Comparison of ENCODE assay signal across 8 mouse cellular contexts in the genomic region with DNA sequence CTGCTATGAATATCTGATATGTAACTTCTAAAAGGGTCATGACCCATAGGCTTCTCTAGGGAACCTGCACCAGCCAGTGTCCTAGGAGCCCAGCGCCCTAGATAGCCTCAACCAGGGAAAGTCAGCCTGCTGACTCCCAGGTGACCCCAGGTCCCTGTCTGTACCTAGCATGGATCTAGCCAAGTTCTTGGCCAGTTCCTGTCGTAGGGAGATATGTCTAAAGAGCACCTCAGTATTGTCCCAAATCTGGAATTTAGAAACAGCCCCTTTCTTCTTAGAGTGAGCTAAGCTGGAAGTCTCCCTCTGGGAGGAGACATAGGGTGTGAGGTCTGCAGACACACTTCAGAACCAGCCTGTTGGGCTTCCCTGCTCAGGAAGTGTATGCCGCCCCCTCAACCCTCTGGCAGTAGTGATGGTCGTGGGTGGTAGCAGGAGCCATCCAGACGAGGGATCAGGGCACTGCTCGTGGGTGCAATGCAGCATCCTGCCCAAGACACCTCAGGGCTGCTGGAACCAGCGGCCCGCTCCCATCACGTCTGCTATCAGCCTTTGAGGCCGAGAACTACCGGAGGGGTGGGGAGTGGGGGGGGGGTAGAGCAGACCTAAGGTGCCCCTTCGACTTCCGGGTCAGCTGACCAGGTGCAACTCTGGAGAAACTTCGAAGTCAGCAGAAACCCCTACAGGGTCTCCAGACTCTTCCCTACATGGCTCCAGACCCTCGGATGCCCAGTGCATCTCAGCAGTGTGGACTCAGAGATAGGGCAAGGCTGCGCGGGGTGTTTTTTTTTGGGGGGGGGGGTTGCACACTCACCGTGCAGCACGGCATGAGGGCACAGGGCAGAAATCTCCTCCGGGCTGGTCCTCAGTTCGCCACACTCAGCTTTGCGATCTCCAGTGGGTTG. TPM values are rescaled to one million over a fixed set of nuclear protein-coding genes. Genes with fewer than 3 reads are reported as not detected.
DNase-seq lines count a peak whose midpoint lies in the region; ATAC-seq and TF ChIP-seq lines count a peak whose summit lies in the region.

Osbpl5 (minus strand) TSS at position 861 of the 902 bp plus-strand sequence.

- peak; percentile 16 for DNase-seq in embryo, embryonic 11 days
- DNase-seq in embryo, embryonic 10.5 days (ENCODE audit: low spot score): no peak
- DNase-seq in CH12.LX (ENCODE audit: extremely low read depth): no peak
- DNase-seq in forebrain, embryonic 10.5 days (ENCODE audit: extremely low spot score, low spot score): no peak
- no peak for DNase-seq in heart, postnatal 36 days
- DNase-seq in limb, embryonic 11.5 days (ENCODE audit: low spot score): no peak
- peak; percentile 9 for DNase-seq in splenic B cell, adult 2 months (ENCODE audit: low read depth, low spot score)
- no peak for DNase-seq in urinary bladder, postnatal 14 days (ENCODE audit: low spot score)

- dilution Hi-C loops in CH12.LX (cut with MboI; ENCODE audit: extremely low pct_ligation_motif_present, extremely low pct_unique_long_range_greater_than_20kb, low sequenced_read_pairs): no loop called here

- intact Hi-C loops in heart, postnatal 36 days (cut with DNase I): loop anchor here (10.0 kb wide), 1 partner anchor 602 kb away; no protein-coding TSS in a partner anchor

- TF ChIP-seq CTCF in CH12.LX (conservative IDR thresholded peaks at IDR 0.05 in 1 of 2, IDR thresholded peaks at IDR 0.05 in 1 of 2; ENCODE audit: low read depth in 2 of 2, low read length in 2 of 2): no peak

- H3K4me1 ChIP-seq in CH12.LX (ENCODE audit: control insufficient read depth in 1 of 2, insufficient read depth in 2 of 2): peaks cover 6 to 10% of the 10 kb centered on the region in 2 experiments; a peak in 3 of 4 replicates
- H3K4me1 ChIP-seq in forebrain, embryonic 10.5 days: peaks cover 17% of the 10 kb centered on the region
- H3K4me1 ChIP-seq in limb, embryonic 11.5 days (ENCODE audit: control insufficient read depth, insufficient read depth, low read length): no peaks in the 10 kb centered on the region

- no peaks in the 10 kb centered on the region for H3K9me3 ChIP-seq in CH12.LX (replicated peaks; ENCODE audit: low read length)
- no peaks in the 10 kb centered on the region for H3K9me3 ChIP-seq in forebrain, embryonic 10.5 days
- no peaks in the 10 kb centered on the region for H3K9me3 ChIP-seq in limb, embryonic 11.5 days (ENCODE audit: control insufficient read depth, low read length)

- no peak for TF ChIP-seq EP300 in CH12.LX (IDR thresholded peaks at IDR 0.05; ENCODE audit: low read length)

- H3K4me3 ChIP-seq in CH12.LX (replicated peaks in 1 of 3; ENCODE audit: low read depth in 2 of 3, low read length in 2 of 3, poor library complexity in 1 of 3): peak within 1 kb of the TSS in 2 of 3 experiments; percentile 46 to 47
- peak within 1 kb of the TSS; percentile 51 for H3K4me3 ChIP-seq in forebrain, embryonic 10.5 days
- H3K4me3 ChIP-seq in limb, embryonic 11.5 days (ENCODE audit: low read depth, low read length): peak within 1 kb of the TSS; percentile 22

- peaks cover 63% of the 10 kb centered on the region for H3K27me3 ChIP-seq in CH12.LX (replicated peaks)
- peaks cover 74% of the 10 kb centered on the region for H3K27me3 ChIP-seq in forebrain, embryonic 10.5 days (ENCODE audit: poor library complexity, severe bottlenecking)
- peaks cover 6% of the 10 kb centered on the region; the same call in 1 of the 2 replicates for H3K27me3 ChIP-seq in limb, embryonic 11.5 days (ENCODE audit: control insufficient read depth, insufficient read depth, low read length)
- no peaks in the 10 kb centered on the region for H3K27me3 ChIP-seq in splenic B cell, adult 2 months (ENCODE audit: control insufficient read depth, insufficient read depth, low read length, poor library complexity, severe bottlenecking)

- peak within 1 kb of the TSS; percentile 18; the same call in 1 of the 2 replicates for H3K9ac ChIP-seq in CH12.LX (ENCODE audit: insufficient read depth, low read depth)
- peak within 1 kb of the TSS; percentile 43; the same call in 1 of the 2 replicates for H3K9ac ChIP-seq in limb, embryonic 11.5 days (ENCODE audit: low read length)

- H3K36me3 ChIP-seq in CH12.LX (replicated peaks in 1 of 2; ENCODE audit: control insufficient read depth in 1 of 2, insufficient read depth in 1 of 2, low read length in 1 of 2): no peaks in the 10 kb centered on the region
- no peaks in the 10 kb centered on the region for H3K36me3 ChIP-seq in forebrain, embryonic 10.5 days (replicated peaks)
- no peaks in the 10 kb centered on the region for H3K36me3 ChIP-seq in limb, embryonic 11.5 days (ENCODE audit: control insufficient read depth, insufficient read depth, low read length)
- no peaks in the 10 kb centered on the region for H3K36me3 ChIP-seq in splenic B cell, adult 2 months (ENCODE audit: control insufficient read depth, insufficient read depth, low read length, poor library complexity, severe bottlenecking)

- no peak for TF ChIP-seq RAD21 in CH12.LX (IDR thresholded peaks at IDR 0.05; ENCODE audit: low read depth, low read length)

- ATAC-seq in limb, embryonic 11.5 days (ENCODE audit: insufficient number of reproducible peaks, low FRiP score, low TSS enrichment, low read depth): peak; percentile 18; the same call in 1 of the 2 replicates

- no peaks in the 10 kb centered on the region for H3K79me2 ChIP-seq in CH12.LX (replicated peaks; ENCODE audit: control insufficient read depth, extremely low read depth, insufficient read depth, poor library complexity, severe bottlenecking)

- WGBS in forebrain, embryonic 10.5 days: 32% methylated on average over 22 of the region's 22 CpGs
- 26% methylated on average over 22 of the region's 22 CpGs for WGBS in limb, embryonic 11.5 days

- H3K27ac ChIP-seq in CH12.LX (ENCODE audit: insufficient read depth, low read depth): no peak within 1 kb of the TSS
- peak within 1 kb of the TSS; percentile 71 for H3K27ac ChIP-seq in forebrain, embryonic 10.5 days
- no peak within 1 kb of the TSS for H3K27ac ChIP-seq in limb, embryonic 11.5 days (replicated peaks; ENCODE audit: low read depth, low read length)

- peak within 1 kb of the TSS; percentile 93 for H3K4me2 ChIP-seq in CH12.LX (ENCODE audit: insufficient read depth, low read depth, poor library complexity, severe bottlenecking)
- peak within 1 kb of the TSS; percentile 58 for H3K4me2 ChIP-seq in limb, embryonic 11.5 days (ENCODE audit: low read depth, severe bottlenecking)

- in situ Hi-C loops in CH12.LX (cut with MboI; ENCODE audit: low pct_ligation_motif_present, low pct_unique_long_range_greater_than_20kb, low sequenced_read_pairs): no loop called here

- TF ChIP-seq POLR2A in CH12.LX (IDR thresholded peaks at IDR 0.05; ENCODE audit: low read depth, low read length): no peak

TF ChIP-seq in CH12.LX, 34 proteins besides CTCF, POLR2A, EP300 and RAD21:
- TF ChIP-seq MAFK (IDR thresholded peaks at IDR 0.05; ENCODE audit: insufficient replicate concordance, low read length): peak; percentile 25; the same call in 1 of the 2 replicates
- no peak for TF ChIP-seq JUND (conservative IDR thresholded peaks at IDR 0.05; ENCODE audit: low read depth, low read length)

RNA-seq across cellular contexts. Expression of gene Osbpl5, which starts in this region (rescaled TPM):
- 1.7 and 2.0 TPM in 2 replicates for total RNA-seq in CH12.LX (2012; rRNA removed)
- 0.66 and 1.1 TPM in 2 replicates for total RNA-seq in CH12.LX (2014; rRNA removed)
- 1.6 and 2.2 TPM in 2 replicates for polyA plus RNA-seq in CH12.LX (2012; ENCODE audit: insufficient read length, low read depth)
- polyA plus RNA-seq in forebrain, embryonic 10.5 days (2016; fragmentation: Nextera tagmentation; extraction: Ambion mirVana): 8.9 and 9.4 TPM in 2 replicates
- 10 to 100 TPM; 19.6 to 26.1 TPM for total RNA-seq in heart, postnatal 36 days (2021)
- 17.2 and 17.9 TPM in 2 replicates for polyA plus RNA-seq in limb, embryonic 11.5 days (2014; fragmentation: Nextera tagmentation; extraction: Ambion mirVana)

Comparison
In these comparisons a context has a peak if more than half of its experiments do, and no peak if none do; other contexts are left out.
1. RNA of gene Osbpl5 (total RNA-seq): 19.6 to 26.1 TPM in heart, postnatal 36 days; 0.66 to 2.0 TPM in CH12.LX; every median in the first group is over 4 times any median in the second.
2. DNase-seq: peak in embryo, embryonic 11 days (single experiment) and splenic B cell, adult 2 months (single experiment); none in embryo, embryonic 10.5 days (single experiment), CH12.LX (single experiment), forebrain, embryonic 10.5 days (single experiment), heart, postnatal 36 days (0 of 2), limb, embryonic 11.5 days (single experiment) and urinary bladder, postnatal 14 days (single experiment).
3. Peak in every context shown above with its lines, with median percentiles within 50 percentile points of each other: H3K4me3 ChIP-seq.